Mouse (Mus musculus): ENCODE measurements around the gene Fitm1. TPM values are rescaled to one million over a fixed set of nuclear protein-coding genes. Genes with fewer than 3 reads are reported as not detected.

The Fitm1 gene
- polyA plus RNA-seq, 1 experiment, result not detected

DNA sequence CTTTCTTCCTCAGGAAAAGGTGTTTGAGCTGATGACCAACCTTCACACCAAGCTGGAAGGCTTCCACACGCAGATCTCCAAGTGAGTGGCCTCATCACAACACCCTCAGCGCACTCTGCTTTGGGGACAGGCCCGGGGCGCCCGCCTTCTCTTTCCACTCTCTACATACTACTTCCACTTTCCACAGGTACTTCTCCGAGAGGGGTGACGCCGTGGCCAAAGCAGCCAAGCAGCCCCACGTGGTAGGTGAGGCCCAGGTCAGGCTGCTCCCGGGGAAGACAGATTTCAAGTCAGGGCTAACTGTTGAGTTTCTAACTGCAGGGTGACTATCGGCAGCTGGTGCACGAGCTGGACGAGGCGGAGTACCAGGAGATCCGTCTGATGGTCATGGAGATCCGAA, 5.3 kb downstream of the Fitm1 start:
- Histone ChIP-seq H3K9me3 (no peaks in the 10 kb centered on the region), H3K27me3 (replicated peaks) (no peaks in the 10 kb centered on the region), H3K4me1 (peaks cover 58% of the 10 kb centered on the region), H3K4me3 (replicated peaks) (no peak overlapping the region), H3K36me3 (replicated peaks; ENCODE audit: low read length) (peaks cover 36% of the 10 kb centered on the region)
- TF ChIP-seq FLI1 (IDR thresholded peaks at IDR 0.05; ENCODE audit: low read length), result no peak
- no peak for TF ChIP-seq GATA1 (IDR thresholded peaks at IDR 0.05; ENCODE audit: borderline replicate concordance, low read length)

DNA sequence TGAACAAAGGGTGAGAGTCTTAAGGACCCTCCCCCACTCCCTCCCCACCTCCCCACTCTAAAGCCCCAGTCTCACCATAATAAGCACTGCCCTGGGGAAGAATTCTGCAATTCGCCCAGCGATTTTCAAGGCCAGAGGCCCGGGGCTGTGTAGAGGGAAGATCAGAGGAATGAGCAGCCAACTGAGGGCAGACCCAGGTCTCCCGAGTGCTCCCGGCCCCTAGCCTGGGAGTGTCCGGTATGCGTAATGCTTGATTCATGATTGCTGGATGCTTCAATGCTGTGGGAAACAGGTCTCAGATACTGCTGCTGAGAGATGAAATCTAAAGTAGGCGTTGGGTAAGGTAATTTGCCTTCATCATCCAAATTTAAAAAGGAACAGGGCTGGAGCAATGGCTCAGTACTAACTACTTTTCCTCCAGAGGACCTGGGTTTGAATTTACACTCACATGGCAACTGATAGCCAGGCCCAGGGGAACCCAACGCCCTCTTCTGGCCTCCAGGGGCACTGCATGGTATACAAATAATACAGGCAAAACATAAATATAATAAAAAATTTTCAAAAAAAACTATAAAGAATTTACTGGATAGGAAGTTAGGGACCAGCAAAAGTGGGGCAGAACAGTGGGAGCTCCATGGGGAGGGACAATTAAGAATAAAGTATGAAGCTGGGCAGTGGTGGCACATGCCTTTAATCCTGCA, 6.7 kb downstream of the Fitm1 start:
- Histone ChIP-seq H3K36me3 (replicated peaks; ENCODE audit: low read length) (peaks cover 38% of the 10 kb centered on the region), H3K4me3 (replicated peaks) (no peak overlapping the region), H3K9me3 (no peaks in the 10 kb centered on the region), H3K4me1 (peaks cover 59% of the 10 kb centered on the region), H3K27me3 (replicated peaks) (no peaks in the 10 kb centered on the region)
- no peak for TF ChIP-seq FLI1 (IDR thresholded peaks at IDR 0.05; ENCODE audit: low read length)
- TF ChIP-seq GATA1 (IDR thresholded peaks at IDR 0.05; ENCODE audit: borderline replicate concordance, low read length), result no peak

DNA sequence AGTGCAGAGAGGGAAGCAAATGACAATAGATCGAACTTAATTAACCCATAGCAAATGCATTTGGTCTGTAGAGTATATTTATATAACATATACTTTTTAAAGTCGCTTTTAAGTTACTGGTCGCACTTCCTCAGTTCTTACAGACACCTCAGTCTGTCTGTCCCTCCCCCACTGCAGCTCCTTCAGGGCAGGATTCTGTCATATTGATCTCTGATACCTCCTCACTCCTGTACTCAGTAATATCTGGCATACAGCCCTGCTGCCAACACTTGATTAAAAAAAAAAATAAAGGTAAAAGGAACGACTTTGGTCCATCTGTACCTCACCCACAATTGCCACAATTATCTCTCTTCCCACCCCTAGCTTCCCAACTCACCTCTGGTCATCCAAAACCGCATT, 8.9 kb downstream of the Fitm1 start:
- Histone ChIP-seq H3K36me3 (replicated peaks; ENCODE audit: low read length) (peaks cover 56% of the 10 kb centered on the region), H3K4me1 (peaks cover 53% of the 10 kb centered on the region)

DNA sequence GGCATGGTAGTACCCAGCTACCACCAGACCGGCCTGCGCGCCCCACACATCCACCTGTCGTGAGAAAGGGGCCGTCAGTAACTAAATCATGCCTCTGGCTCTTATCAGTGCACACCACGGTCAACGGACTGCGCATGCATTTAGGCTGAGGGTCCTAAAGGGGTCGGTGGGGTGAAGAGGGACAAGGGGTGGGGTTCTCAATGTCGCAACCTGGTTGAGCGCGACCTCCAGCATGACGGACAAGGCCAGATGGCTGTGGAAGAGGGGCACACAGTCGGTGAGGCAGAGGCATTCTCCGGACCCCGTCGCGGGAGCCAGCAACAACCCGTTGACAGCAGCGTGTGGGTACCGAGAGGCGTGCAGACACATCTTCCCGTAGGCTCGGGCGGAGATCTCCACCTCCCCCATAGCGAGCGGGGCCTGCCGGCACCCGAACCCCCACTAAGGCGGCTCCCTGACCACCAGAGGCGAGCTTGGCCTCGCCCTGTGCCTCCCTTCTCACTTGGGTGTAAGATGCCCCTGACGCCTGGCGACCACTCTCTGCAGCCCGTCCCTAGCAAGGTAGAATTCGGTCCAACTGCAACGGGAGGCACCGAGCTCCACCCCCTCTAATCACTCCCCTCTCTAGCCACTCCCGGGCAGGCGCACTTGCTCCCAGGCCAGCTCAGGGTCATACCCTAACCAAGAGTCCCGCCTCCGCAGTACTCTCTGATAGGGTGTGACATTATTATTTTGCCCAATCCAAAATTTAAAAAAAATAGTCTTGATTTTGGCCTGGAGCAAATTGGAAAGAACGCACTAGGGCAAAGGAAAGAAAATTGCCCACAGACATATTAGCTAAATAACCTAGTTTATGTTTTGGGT, 9.5 kb downstream of the Fitm1 start, which contains the start of gene Emc9:
TSS of gene Emc9 (minus strand) at position 601 of the 864 bp plus-strand sequence.
- H3K9me3 ChIP-seq, result no peaks in the 10 kb centered on the region
- peak within 1 kb of the TSS; percentile 95 for H3K4me3 ChIP-seq (replicated peaks)
- no peaks in the 10 kb centered on the region for H3K27me3 ChIP-seq (replicated peaks)
- no peak for TF ChIP-seq FLI1 (IDR thresholded peaks at IDR 0.05; ENCODE audit: low read length)
- no peak for TF ChIP-seq GATA1 (IDR thresholded peaks at IDR 0.05; ENCODE audit: borderline replicate concordance, low read length)
- peaks cover 53% of the 10 kb centered on the region for H3K36me3 ChIP-seq (replicated peaks; ENCODE audit: low read length)
- peaks cover 53% of the 10 kb centered on the region for H3K4me1 ChIP-seq

More for the DNA sequence above, 8.9 kb downstream of the Fitm1 start:
- TF ChIP-seq GATA1 (IDR thresholded peaks at IDR 0.05; ENCODE audit: borderline replicate concordance, low read length) (no peak), FLI1 (IDR thresholded peaks at IDR 0.05; ENCODE audit: low read length) (no peak)
- Histone ChIP-seq H3K9me3 (no peaks in the 10 kb centered on the region), H3K27me3 (replicated peaks) (no peaks in the 10 kb centered on the region), H3K4me3 (replicated peaks) (peak overlapping the region; percentile 95)

DNA sequence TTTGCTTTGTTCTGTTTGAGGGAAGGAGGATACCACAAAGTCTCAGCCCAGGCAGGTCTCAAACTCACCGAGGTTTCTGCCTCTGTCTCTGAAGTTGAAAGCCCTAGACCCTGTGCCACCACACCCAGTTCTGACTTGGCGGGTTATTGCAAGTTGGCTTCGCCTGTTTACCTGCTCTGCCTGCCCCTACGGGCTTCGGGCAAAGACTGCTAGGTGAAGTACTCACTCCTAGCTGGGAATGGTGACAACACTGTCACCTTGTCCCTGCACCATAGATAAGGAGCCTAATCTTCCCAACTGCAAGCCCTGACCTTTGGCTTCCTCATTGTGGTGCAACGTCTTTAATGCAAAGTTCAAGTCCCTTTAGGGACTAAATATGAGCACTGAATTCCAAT, 10.1 kb downstream of the Fitm1 start:
- no peaks in the 10 kb centered on the region for H3K9me3 ChIP-seq
- H3K4me1 ChIP-seq, result peaks cover 52% of the 10 kb centered on the region
- H3K4me3 ChIP-seq (replicated peaks), result peak overlapping the region; percentile 95
- peaks cover 46% of the 10 kb centered on the region for H3K36me3 ChIP-seq (replicated peaks; ENCODE audit: low read length)
- no peaks in the 10 kb centered on the region for H3K27me3 ChIP-seq (replicated peaks)
- no peak for TF ChIP-seq FLI1 (IDR thresholded peaks at IDR 0.05; ENCODE audit: low read length)
- TF ChIP-seq GATA1 (IDR thresholded peaks at IDR 0.05; ENCODE audit: borderline replicate concordance, low read length), result no peak

DNA sequence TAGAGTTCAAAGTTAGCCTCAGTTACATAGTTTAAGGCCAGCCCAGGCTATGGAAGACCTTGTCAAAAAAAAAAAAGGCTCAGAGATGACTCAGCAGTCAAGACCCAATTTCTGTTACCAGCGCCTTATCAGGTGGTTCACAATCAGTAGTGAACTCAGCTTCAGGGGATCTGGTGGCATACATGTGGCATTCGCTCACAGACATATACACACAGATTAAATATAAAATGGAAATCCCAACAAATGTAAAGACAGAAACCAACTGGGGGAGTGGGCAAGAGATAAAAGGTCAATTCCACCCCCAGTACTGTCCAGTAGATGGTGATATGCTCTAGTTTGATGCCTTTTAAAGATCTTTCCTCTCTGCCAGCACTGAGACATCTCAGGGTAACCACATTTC, 10.7 kb downstream of the Fitm1 start:
- Histone ChIP-seq H3K4me3 (replicated peaks) (peak overlapping the region; percentile 57), H3K4me1 (peaks cover 48% of the 10 kb centered on the region), H3K36me3 (replicated peaks; ENCODE audit: low read length) (peaks cover 40% of the 10 kb centered on the region), H3K9me3 (no peaks in the 10 kb centered on the region), H3K27me3 (replicated peaks) (no peaks in the 10 kb centered on the region)
- TF ChIP-seq GATA1 (IDR thresholded peaks at IDR 0.05; ENCODE audit: borderline replicate concordance, low read length), result no peak
- TF ChIP-seq FLI1 (IDR thresholded peaks at IDR 0.05; ENCODE audit: low read length), result no peak

DNA sequence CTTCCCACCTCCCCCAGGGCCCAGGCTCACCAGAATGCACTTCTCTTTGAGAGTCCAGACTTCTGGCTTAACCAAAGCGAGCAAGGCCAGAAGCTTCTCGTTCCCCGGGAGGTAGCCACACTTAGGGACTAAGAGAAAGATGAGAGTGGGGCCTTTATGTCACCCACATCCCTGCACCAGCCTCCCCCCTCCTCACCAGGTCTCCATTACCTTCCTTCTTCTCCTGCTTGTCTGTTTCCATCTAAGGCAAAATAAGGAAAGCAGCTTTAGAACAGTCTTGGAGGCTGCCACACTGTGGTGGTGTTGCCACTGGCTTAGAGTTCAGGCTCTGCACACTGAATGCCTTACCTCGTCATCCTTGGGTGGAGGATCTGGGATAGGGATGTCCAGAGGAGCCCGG, 13.9 kb downstream of the Fitm1 start:
- H3K9me3 ChIP-seq, result no peaks in the 10 kb centered on the region
- peaks cover 35% of the 10 kb centered on the region for H3K36me3 ChIP-seq (replicated peaks; ENCODE audit: low read length)
- no peaks in the 10 kb centered on the region for H3K27me3 ChIP-seq (replicated peaks)
- TF ChIP-seq GATA1 (IDR thresholded peaks at IDR 0.05; ENCODE audit: borderline replicate concordance, low read length) (no peak), FLI1 (IDR thresholded peaks at IDR 0.05; ENCODE audit: low read length) (no peak)
- peaks cover 70% of the 10 kb centered on the region for H3K4me1 ChIP-seq
- H3K4me3 ChIP-seq (replicated peaks), result peak overlapping the region; percentile 64

DNA sequence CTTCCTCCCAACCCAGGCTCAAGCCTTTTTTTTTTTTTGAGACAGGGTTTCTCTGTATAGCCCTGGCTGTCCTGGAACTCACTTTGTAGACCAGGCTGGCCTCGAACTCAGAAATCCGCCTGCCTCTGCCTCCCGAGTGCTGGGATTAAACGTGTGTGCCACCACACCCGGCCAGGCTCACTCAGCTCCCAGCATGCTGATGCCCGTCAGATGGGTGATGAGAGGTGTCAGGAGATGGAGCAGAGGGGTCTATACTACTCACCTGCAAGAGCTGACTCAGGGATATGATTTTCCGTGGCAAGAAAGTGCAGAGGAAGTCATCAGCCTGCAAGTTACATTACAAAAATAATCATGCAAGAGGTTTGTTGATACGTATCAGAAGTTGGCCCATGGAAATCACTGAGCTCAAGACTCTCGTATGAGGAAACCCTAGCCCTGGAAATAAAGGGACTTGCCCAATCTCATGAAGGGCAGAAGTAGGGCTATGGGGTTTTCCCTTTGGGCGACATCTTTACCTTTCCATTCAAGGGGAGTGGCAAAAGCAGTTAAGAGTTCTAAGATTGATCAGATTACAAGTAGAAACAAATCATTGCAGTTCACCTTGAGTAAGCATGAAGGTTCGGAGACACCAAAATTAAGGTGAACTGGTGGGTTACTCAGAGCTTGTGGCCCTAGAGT, 14.5 kb downstream of the Fitm1 start:
- H3K36me3 ChIP-seq (replicated peaks; ENCODE audit: low read length), result peaks cover 41% of the 10 kb centered on the region
- no peaks in the 10 kb centered on the region for H3K27me3 ChIP-seq (replicated peaks)
- no peaks in the 10 kb centered on the region for H3K9me3 ChIP-seq
- TF ChIP-seq GATA1 (IDR thresholded peaks at IDR 0.05; ENCODE audit: borderline replicate concordance, low read length) (no peak), FLI1 (IDR thresholded peaks at IDR 0.05; ENCODE audit: low read length) (no peak)
- peaks cover 68% of the 10 kb centered on the region for H3K4me1 ChIP-seq
- H3K4me3 ChIP-seq (replicated peaks), result peak overlapping the region; percentile 96

DNA sequence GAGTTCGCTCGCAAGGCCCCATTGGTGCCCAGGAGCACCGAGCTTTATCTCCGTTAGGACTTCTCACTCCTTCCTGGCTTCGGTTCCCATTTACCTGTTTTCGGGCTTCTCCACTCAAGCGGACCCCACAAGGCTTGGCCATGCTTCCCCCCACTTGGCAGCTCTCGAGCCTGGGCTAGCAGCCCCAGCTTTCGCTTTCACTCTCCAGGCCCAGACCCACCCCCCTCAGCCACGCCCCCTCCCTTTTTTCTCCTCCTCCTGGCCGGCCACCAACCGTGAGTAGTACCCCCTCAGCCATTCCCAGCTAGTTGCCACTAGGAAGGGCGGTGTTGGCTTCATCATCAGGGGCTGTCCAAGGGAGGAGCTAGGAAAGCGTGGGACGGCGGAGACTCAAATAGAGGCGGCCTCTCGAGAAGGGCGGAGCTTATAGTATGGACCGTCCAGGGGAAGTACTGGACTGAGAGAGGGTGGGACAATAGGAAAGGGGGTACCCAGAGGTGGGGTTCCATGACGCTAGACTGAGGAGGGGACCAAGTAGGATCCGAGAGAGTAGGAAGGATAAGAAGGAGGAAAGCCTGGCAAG, 15.4 kb downstream of the Fitm1 start, which contains the start of gene Psme2:
TSS of gene Psme2 (minus strand) at position 366 of the 583 bp plus-strand sequence.
- Histone ChIP-seq H3K36me3 (replicated peaks; ENCODE audit: low read length) (peaks cover 50% of the 10 kb centered on the region), H3K4me1 (peaks cover 68% of the 10 kb centered on the region), H3K4me3 (replicated peaks) (peak within 1 kb of the TSS; percentile 96), H3K27me3 (replicated peaks) (no peaks in the 10 kb centered on the region), H3K9me3 (no peaks in the 10 kb centered on the region)
- no peak for TF ChIP-seq GATA1 (IDR thresholded peaks at IDR 0.05; ENCODE audit: borderline replicate concordance, low read length)
- TF ChIP-seq FLI1 (IDR thresholded peaks at IDR 0.05; ENCODE audit: low read length), result no peak

Measured in megakaryocyte, embryonic 14.5 days (primary cell).